Mouse (Mus musculus): Measurements from ENCODE around the gene Tpk1.

Tpk1 gene

GRCm38 (mm10) chr6:43435987-43436541 is 230.0 kb downstream of the Tpk1 start:
- no peak for DNase-seq (ENCODE audit: low spot score)

- DNase-seq (ENCODE audit: low spot score): no peak
These were observed 231.7 kb downstream of the Tpk1 start for GRCm38 (mm10) chr6:43434365-43434764.

GRCm38 (mm10) chr6:43424978-43425377 is 241.1 kb downstream of the Tpk1 start:
- DNase-seq (ENCODE audit: low spot score): peak; percentile 13

GRCm38 (mm10) chr6:43420358-43420979 is 245.6 kb downstream of the Tpk1 start:
- no peak for DNase-seq (ENCODE audit: low spot score)

- no peak for DNase-seq (ENCODE audit: low spot score)
These were observed 257.1 kb downstream of the Tpk1 start for GRCm38 (mm10) chr6:43408949-43409348.

GRCm38 (mm10) chr6:43403076-43403475 is 263.0 kb downstream of the Tpk1 start:
- DNase-seq (ENCODE audit: low spot score): peak; percentile 71

GRCm38 (mm10) chr6:43402219-43402997 is 263.7 kb downstream of the Tpk1 start:
- DNase-seq (ENCODE audit: low spot score): no peak

- no peak for DNase-seq (ENCODE audit: low spot score)
These were observed 269.7 kb downstream of the Tpk1 start for GRCm38 (mm10) chr6:43396426-43396825.

GRCm38 (mm10) chr6:43395538-43395937 is 270.5 kb downstream of the Tpk1 start:
- DNase-seq (ENCODE audit: low spot score): peak; percentile 76

GRCm38 (mm10) chr6:43391358-43391757 is 274.7 kb downstream of the Tpk1 start:
- DNase-seq (ENCODE audit: low spot score): no peak

GRCm38 (mm10) chr6:43387273-43387672 is 278.8 kb downstream of the Tpk1 start:
- DNase-seq (ENCODE audit: low spot score): peak; percentile 15

- DNase-seq (ENCODE audit: low spot score): no peak
These were observed 281.2 kb downstream of the Tpk1 start for GRCm38 (mm10) chr6:43384841-43385240.

GRCm38 (mm10) chr6:43384304-43384703 is 281.8 kb downstream of the Tpk1 start:
- no peak for DNase-seq (ENCODE audit: low spot score)

GRCm38 (mm10) chr6:43382750-43383149 is 283.3 kb downstream of the Tpk1 start:
- no peak for DNase-seq (ENCODE audit: low spot score)

GRCm38 (mm10) chr6:43382284-43382683 is 283.8 kb downstream of the Tpk1 start:
- no peak for DNase-seq (ENCODE audit: low spot score)

GRCm38 (mm10) chr6:43373206-43373605 is 292.9 kb downstream of the Tpk1 start:
- no peak for DNase-seq (ENCODE audit: low spot score)

GRCm38 (mm10) chr6:43367434-43367945 is 298.6 kb downstream of the Tpk1 start:
- DNase-seq (ENCODE audit: low spot score): no peak

- no peak for DNase-seq (ENCODE audit: low spot score)
These were observed 299.1 kb downstream of the Tpk1 start for GRCm38 (mm10) chr6:43366952-43367351.

GRCm38 (mm10) chr6:43363917-43364316 is 302.2 kb downstream of the Tpk1 start:
- DNase-seq (ENCODE audit: low spot score): no peak

GRCm38 (mm10) chr6:43363291-43363820 is 302.7 kb downstream of the Tpk1 start:
- no peak for DNase-seq (ENCODE audit: low spot score)

GRCm38 (mm10) chr6:43361248-43361647 is 304.8 kb downstream of the Tpk1 start:
- no peak for DNase-seq (ENCODE audit: low spot score)

- DNase-seq (ENCODE audit: low spot score): peak; percentile 18
These were observed 305.9 kb downstream of the Tpk1 start for GRCm38 (mm10) chr6:43360214-43360613.

Measured in adipocyte (in vitro differentiated cells).